Mouse (Mus musculus) C2C12 (cell line): Measurements from ENCODE around the gene Gm6588. TPM values are rescaled to one million over a fixed set of nuclear protein-coding genes. Genes with fewer than 3 reads are reported as not detected.

Experiments used
- H3K27me3 ChIP-seq: one replicate; pipeline ENCODE4 v1.6.1; 2011; ENCODE audit not compliant: control insufficient read depth, insufficient read depth, insufficient read length
- H3K36me3 ChIP-seq: one replicate; pipeline ENCODE4 v1.6.1; 2011; ENCODE audit not compliant: control insufficient read depth, insufficient read depth
- H3K4me3 ChIP-seq: one replicate; pipeline ENCODE4 v1.5.1; 2011; ENCODE audit warnings: mild to moderate bottlenecking, control low read depth; ENCODE audit not compliant: poor library complexity, insufficient read depth, severe bottlenecking
- H3K79me2 ChIP-seq: one replicate; pipeline ENCODE4 v1.6.1; 2011; ENCODE audit not compliant: control insufficient read depth, insufficient read depth
- H3K79me3 ChIP-seq: one replicate; pipeline ENCODE4 v1.6.1; 2011; ENCODE audit warnings: low read depth, control low read depth
- H3ac ChIP-seq: one replicate; pipeline ENCODE3; 2011; ENCODE audit warnings: low read depth; ENCODE audit not compliant: control insufficient read depth, insufficient read length
- CEBPB ChIP-seq: IDR thresholded peaks from one replicate; pipeline ENCODE4 v1.6.1; 2011; ENCODE audit warnings: low read depth, mild to moderate bottlenecking, control low read depth, moderate library complexity
- CTCF ChIP-seq: IDR thresholded peaks from one replicate; pipeline ENCODE4 v1.5.1; 2011; ENCODE audit not compliant: control insufficient read depth, insufficient read depth, insufficient read length
- FOSL1 ChIP-seq: IDR thresholded peaks from one replicate; pipeline ENCODE4 v1.8.0; 2011; ENCODE audit warnings: mild to moderate bottlenecking, low read length; ENCODE audit not compliant: poor library complexity, insufficient read depth, severe bottlenecking
- MAX ChIP-seq: IDR thresholded peaks from one replicate; pipeline ENCODE4 v1.6.1; 2011; ENCODE audit warnings: mild to moderate bottlenecking, control low read depth
- MYOD1 ChIP-seq: IDR thresholded peaks from one replicate; pipeline ENCODE4 v1.6.1; 2011; ENCODE audit warnings: low read depth; ENCODE audit not compliant: control insufficient read depth, insufficient read length
- MYOG ChIP-seq: IDR thresholded peaks from one replicate; pipeline ENCODE4 v1.6.1; 2011; ENCODE audit not compliant: control insufficient read depth, insufficient read length; ENCODE audit errors: extremely low read depth
- USF1 ChIP-seq: IDR thresholded peaks from one replicate; pipeline ENCODE4 v1.6.1; 2011; ENCODE audit warnings: low read depth, mild to moderate bottlenecking, control low read depth, moderate library complexity
- polyA plus RNA-seq: library from polyadenylated mRNA; unstranded; fragments of >200 nt; fragmentation: generic; extraction: Trizol; gene quantifications from one replicate; pipeline ENCODE4 v1.2.1, GENCODE M21; 2012; ENCODE audit warnings: missing spikeins

Gm6588 gene
- polyA plus RNA-seq, 1 experiment = not detected

DNA sequence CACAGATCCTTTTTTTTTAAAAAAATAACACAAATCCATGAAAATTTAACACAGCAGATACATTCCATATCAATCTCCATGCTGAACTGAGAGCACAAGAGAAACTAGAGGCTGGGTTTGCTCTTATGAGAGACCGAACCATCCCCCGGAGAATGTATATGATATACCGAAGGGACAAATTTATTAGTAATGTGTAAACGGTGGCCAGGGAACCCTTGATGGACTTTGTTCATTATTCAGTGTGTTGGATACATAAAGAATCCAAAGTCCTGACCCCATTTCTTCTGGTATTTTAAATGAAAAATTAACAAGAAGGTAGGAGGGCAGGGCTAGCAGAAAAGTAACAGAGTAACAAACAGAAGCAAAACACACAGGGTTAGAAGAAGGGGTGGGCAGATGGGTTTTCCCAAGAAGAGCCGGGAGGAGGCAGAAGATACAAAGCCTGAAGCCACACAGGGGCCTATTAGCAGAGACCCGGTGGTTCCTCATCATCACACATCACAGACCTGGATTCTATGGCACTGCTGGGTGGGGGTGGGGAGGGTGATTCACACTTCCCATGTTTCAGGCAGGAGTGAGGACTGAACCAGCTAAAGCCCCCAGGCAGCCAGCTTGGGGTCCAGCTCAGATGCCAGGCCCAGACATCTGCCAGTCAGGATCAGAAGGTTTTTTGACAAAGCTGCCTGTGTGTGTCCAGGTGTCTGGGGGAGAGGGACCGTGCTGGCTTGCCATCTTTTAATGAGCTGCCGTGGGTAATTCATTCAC, 50.9 kb downstream of the Gm6588 start:
- Histone ChIP-seq H3K4me3 (no peak overlapping the region), H3K36me3 (no peaks in the 10 kb centered on the region), H3ac (no peak overlapping the region), H3K79me2 (no peaks in the 10 kb centered on the region), H3K27me3 (peaks cover 26% of the 10 kb centered on the region), H3K79me3 (no peaks in the 10 kb centered on the region)
- TF ChIP-seq FOSL1 = no peak
- no peak for TF ChIP-seq USF1
- no peak for TF ChIP-seq MAX
- TF ChIP-seq CTCF = no peak
- no peak for TF ChIP-seq CEBPB
- no peak for TF ChIP-seq MYOD1
- TF ChIP-seq MYOG = no peak

Other genes starting within 250 kb of the Gm6588 start
- gene Cryba4, start 196.9 kb upstream of the Gm6588 start, polyA plus RNA-seq = 1.9 TPM
- 0.06 TPM for gene Crybb1, start 193.6 kb upstream of the Gm6588 start, polyA plus RNA-seq
- gene Tpst2, start 172.7 kb upstream of the Gm6588 start, polyA plus RNA-seq = 155 TPM
- gene Tfip11, start 123.1 kb upstream of the Gm6588 start, polyA plus RNA-seq = 44.9 TPM
- 26.2 TPM for gene Srrd, start 106.4 kb upstream of the Gm6588 start, polyA plus RNA-seq
- gene Hps4, start 106.3 kb upstream of the Gm6588 start, polyA plus RNA-seq = 16.1 TPM
- gene Gm6583, start 93.4 kb upstream of the Gm6588 start, polyA plus RNA-seq = 0.04 TPM
- 10.8 TPM for gene Asphd2, start 54.6 kb upstream of the Gm6588 start, polyA plus RNA-seq
- not detected for gene Sez6l, start 127.8 kb downstream of the Gm6588 start, polyA plus RNA-seq